Mouse (Mus musculus) urinary bladder, postnatal 36 days (tissue): ENCODE results near the gene Arl16.

Source experiments
- DNase-seq, 2 experiments: peaks; one replicate each; pipeline ENCODE4 v3.0.0; 2022; ENCODE audit warnings: low spot score in 2 of 2, mixed read lengths in 1 of 2

The Arl16 gene

DNA sequence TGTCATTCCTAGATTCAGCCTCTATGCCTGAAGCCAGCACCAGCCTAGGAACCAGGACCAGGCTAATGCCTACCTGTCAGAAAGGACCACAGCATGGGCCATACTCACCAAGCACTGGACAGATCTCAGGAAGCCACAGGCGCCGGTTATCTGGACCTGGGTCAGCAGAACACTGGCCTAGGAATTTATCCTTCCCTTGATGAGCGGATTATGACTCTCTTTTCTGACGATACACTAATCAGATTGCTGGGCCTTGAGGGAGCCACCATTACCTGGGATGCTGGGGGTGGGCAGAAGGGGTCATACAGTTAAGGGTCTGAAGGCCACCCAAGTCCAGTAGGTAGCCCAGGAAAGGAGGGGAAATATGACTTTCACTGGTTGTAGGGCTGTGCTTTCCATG is 14.1 kb downstream of the Arl16 start, which contains the start of gene Pde6g:
TSS of gene Pde6g (minus strand) at position 195 of the 400 bp plus-strand sequence.
- no peak for DNase-seq

DNA sequence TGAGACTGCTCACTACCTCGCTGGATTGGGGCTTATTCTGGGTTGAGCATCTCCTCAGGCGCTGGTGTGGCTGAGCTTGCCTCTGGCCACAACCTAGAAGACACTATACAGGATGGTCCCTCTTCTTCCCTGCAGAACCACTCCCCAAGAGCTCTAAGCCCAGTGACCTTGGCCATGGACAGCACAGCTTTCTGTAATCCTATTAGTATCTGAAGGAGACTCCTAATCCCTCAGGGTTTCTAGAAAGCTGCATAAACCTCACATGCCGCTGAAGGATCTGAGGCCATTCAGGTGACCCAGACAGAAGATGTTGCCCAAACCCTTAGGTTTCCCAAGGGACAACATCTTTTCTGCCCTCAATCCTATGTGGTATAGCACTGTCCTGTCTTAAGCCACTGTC is 15.2 kb downstream of the Arl16 start:
- DNase-seq: no peak

DNA sequence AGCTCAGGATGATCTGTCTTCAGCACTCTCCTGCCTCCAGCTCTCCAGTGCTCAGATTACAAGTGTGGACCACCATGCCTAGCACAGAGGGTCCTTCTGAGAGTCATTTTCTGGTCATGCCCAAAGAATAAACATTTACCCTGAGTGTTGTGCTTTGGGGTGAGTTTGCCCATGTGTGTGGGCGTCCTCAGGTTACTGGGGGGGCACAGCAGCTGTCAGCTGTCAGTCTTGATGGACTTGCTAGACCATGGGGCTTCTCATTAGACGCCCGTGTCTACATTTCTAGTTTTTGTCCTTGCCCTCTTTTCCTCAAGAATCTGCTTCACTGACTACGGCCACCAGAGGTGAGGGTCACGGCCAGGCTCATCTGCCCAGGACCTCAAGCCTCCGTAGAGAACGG is 20.2 kb downstream of the Arl16 start:
- DNase-seq: no peak

DNA sequence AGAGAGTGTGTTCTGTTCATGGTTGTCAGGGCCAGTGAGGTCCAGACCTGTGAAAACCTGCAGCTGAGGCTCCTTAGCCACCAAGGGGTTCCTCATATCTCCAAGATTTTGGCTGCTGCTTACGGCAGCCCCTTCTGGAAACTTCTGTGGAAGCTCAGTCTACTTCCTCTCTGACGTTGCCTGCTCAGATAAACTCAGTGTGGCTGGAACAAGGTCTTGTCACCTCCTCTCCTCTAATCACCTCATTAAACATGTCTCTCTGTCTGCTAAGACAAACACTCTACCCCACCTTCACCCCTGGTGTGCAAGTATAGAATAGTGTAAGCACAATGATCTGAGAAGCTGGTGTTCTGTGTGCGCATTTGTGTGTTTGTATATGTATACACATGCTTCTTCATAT is 21.9 kb downstream of the Arl16 start:
- no peak for DNase-seq

DNA sequence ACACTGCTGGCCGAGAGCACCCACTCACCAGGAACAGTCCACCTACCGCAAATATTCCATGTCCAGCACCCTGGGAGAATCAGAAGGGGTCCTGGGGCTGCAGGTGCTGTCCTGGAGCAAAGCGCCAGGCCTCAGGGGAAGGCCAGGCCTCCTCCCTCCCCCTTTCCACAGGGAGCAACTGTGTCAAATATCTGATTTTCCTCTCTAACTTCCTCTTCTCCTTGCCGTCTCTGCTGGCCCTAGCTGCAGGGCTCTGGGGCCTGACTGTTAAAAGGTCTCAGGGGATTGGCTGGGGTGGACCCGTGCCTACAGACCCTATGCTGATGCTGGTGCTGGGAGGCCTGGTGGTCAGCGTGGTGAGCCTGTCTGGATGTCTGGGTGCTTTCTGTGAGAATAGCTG is 23.3 kb downstream of the Arl16 start:
- no peak for DNase-seq

DNA sequence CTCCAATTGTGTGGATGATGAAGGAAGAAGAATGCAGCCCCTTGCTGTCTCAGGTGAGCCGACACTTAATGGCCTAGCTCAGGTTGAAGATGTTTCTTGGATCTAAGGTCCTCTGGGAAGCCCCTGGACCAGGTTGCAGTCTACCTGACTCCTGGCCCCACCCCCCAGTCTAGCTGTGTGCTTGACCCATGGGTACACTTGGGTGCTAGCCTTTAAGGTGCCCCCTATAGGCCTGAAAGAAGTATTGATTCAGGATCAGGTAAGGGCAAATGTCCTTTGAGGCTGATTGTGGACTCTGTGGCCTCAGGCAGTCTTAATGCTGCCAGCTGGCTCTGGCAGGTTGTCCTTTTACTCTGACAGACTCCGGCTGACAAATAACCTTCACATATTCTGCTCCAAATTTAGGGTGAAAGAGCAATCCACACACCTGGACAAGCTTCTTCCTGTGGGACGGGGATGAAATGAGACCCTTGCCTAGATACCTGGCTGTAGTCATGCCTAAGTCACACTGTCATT is 24.6 kb downstream of the Arl16 start:
- DNase-seq: no peak

DNA sequence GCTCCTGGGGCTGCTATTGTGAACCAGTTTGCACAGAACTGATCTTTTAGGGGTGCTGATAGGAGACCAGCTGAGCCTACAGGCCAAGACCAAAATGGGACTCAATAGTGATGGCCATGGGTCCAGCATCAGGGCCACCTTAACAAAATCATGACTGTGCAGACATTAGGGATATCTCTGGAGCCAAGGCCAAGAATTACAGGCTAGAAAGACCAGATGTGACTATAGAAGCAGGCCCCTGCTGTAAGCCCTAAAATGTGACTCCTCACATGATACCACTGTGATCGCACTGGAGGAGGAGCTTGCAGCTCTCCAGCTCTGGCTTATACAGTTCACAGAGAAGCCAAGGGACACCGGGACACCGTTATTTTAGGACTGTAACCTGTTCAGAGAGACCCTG is 25.1 kb downstream of the Arl16 start, which contains the start of gene Tspan10:
TSS of gene Tspan10 (plus strand) at position 301 of the 400 bp plus-strand sequence.
- no peak for DNase-seq

DNA sequence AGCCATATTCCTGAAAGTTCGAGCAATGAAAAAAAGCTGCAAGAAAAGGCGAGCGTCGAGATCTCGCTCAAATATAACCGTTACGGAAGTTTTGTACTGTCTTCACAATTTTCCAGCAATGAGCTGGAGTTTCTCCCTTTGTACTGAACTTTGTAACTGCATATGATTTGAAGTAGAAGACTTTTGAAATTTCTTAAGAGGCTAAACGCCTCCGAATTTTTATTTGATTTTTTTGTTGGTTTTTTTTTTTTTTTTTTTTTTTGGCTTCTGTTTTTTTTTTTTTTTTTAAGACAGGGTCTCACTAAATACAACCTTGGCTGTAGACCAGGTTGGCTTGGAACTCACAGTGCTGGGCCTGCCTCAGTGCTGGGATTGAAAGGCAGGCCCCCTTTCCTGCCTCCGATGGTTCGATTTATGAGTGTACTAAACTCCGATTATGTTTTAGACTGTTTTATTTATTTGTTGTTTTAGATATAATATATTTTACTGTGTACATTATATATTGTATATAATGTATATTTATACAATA is 29.5 kb downstream of the Arl16 start:
- no peak for DNase-seq

DNA sequence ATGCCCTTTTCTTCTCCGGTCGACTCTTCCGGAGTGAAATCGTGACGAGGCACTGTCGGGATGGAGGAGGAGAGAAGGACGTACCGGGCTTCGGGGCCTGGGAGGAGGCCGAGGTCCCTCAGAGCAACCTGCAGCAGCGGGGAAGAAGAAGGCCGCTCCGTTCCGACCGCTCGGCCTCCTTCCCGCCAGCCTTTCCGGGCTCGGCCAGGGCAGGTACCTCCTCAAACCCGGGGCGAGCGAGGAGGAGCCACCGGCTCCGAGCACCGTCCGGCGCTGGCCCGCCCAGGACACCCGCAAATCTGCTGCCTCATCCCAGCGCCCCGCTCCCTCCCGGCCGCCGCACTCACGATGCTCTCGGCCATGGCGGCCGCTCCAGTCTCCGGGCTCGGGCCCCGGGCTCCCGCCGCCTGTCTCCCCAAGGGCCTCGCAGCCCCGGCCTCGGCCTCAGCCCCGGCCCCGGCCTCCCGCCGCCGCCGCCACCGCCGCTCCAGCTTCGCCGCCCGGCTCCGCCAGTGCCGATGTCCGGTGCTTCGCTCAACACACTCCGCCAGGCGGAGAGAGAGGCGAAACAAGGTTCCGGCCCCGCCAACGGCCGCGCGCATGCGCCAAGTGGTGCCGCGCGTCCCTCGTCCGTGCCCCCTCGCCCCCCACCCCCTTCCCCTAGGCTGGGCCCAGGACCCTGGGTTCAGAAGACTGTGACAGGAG is 30.1 kb downstream of the Arl16 start, which contains the start of gene Nploc4:
TSS of gene Nploc4 (minus strand) at position 557 of the 705 bp plus-strand sequence.
- DNase-seq: peak; percentile 78 to 83

DNA sequence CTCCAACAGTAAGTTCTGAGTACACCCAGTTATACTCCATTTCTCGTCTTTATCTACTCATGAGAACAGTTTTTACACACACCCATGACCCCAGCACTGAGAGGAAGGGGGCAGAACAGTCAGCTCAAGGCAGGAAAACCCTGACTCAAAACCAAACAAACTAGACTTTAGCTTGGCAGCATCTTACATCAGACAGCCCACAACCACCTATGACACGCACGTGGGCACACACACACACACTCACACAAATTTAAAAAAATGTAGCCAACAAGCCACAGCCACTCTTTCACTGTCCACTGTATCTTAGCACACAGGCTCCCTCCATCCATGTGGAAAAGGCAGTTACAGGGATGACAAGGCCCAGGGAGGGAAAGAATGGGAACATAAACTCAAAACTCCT is 40.7 kb downstream of the Arl16 start:
- no peak for DNase-seq

DNA sequence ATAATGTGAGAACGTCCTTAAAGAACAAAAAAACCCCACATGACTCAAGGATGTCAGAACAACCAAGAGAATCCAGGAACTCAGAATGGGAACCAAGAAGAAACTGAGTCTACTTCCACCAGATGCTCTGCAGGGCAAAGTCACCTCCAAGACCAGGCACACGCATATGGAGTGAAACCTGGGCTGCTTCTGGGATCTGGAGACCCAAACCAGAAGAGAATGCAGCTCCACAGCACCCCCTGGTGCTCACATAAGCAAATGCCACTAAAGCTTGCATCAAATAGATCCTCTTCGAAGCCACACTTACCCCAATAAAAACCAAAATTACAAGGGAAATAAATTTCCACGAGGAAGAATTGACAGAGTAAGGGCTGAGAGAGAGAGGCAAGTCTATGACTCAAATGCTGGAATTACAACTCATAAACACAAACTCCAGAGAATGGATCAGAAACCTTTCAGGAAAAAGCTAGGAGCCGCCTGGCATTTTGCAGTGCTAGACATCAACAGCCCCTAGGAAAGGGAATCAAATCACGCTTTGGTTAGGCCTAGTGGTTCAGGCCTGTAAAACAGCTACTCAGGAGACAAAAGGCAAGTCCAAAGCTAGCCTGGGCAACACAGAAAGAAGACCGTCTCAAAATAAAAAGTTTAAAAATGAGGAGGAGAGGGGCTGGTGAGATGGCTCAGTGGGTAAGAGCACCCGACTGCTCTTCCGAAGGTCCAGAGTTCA is 43.7 kb downstream of the Arl16 start:
- DNase-seq: peak; percentile 32 to 43

DNA sequence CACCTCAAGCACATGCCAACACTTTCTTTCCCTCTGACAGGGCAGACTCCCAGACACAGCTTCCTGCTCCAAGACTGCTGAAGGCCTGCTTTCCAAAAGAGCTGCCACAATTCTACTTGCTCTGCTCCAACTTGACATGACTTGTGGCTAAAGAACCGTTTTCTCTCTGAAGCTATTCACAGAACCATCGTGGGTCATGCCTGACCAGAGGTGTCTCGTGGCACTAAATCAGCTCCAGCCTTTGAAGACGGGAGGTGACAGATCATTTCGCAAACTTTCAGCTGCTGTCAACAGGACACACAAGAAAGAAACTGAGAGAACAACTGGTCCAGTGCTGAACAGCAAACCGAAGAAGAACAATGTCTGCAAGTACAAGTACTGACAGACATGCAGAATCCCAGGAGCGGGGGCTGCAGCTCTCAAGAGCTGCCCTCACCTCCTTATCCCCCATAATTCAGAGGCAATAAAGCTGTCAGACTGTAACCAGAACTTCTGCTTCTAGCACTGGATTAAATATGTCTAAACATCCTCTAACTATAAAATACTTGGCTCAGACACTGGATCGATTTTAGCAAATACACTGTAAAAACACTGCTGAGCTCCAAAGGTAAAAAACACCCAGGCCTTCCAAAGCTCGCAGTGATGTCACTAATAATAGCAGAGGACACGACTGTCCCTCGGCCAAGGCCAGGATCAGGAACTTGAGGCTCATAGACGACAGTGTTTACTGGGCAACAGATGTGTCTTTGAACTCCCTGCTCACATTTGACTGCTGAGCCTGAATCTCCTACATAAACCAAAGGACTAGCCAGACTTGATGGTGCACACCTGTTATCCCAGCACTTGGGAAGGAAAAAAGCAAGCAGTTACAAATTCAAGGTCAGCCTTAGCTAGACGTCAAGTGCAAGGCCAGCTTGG is 44.5 kb downstream of the Arl16 start:
- DNase-seq: no peak

DNA sequence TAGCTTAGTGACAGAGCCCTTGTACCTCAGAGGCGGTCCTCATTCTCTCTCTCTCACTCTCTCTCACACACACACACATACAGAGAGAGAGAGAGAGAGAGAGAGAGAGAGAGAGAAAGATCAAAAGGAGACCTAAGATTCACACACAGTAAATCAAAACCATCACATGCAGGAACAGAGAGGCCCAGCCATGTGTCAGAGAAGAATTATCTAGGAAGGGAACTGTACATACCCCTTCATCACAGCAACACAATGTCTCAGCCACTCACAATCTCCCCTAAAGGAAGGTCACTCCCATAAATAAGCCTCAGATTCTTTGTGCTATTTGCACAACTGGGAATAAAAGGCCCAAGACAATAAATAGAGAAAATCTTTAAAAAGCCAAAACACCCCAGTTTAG is 48.8 kb downstream of the Arl16 start:
- no peak for DNase-seq

DNA sequence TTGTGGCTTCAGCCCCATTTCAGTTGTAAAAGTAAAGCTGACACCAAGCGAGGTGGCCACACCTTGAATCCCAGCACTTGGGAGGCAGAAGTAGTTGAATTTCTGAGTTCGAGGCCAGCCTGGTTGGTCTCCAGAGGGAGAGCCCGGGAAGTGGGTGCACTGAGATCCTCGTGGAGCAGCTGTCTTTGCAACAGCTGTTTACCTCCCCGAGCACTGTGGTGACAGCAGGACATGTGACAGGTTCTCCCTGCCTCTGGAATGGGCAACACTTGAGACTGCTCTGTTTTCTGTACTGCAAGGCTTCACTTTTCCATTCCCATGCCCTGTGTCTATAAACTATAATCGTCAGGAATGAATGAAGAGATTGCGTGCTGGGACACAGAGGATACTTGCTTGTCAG is 49.6 kb downstream of the Arl16 start:
- no peak for DNase-seq
